Mouse (Mus musculus) liver, embryonic 16.5 days (tissue): ENCODE measurements at regions not wholly inside any gene's neighbourhood (a gene's known extent, or its start where the extent isn't known, plus 50 kb on each side); places are given as distances from the start of the nearest gene placed in this dataset.

ENCODE experiments used
- ATAC-seq: fragments of 200-750 bp; cut with Nextera tagmentation; 2 replicates; pipeline ENCODE4 v1.8.0; 2017; ENCODE audit warnings: low read depth, mild to moderate bottlenecking, moderate number of reproducible peaks, moderate library complexity
- H3K27ac ChIP-seq: fragments of 300-500 bp; sonication (generic); 2 replicates; pipeline ENCODE4 v1.5.1; 2014; ENCODE audit warnings: mild to moderate bottlenecking, low read length
- H3K27me3 ChIP-seq: fragments of 300-500 bp; sonication (generic); 2 replicates; pipeline ENCODE4 v1.6.1; 2014; ENCODE audit warnings: low read depth, low read length, mixed read lengths; ENCODE audit not compliant: control insufficient read depth, insufficient read depth
- H3K36me3 ChIP-seq: fragments of 300-500 bp; sonication (generic); 2 replicates; pipeline ENCODE4 v1.6.1; 2014; ENCODE audit warnings: mild to moderate bottlenecking; ENCODE audit not compliant: control insufficient read depth, insufficient read depth
- H3K4me1 ChIP-seq: fragments of 300-500 bp; sonication (generic); 2 replicates; pipeline ENCODE4 v1.6.1; 2014; ENCODE audit warnings: low read depth, low read length, mixed read lengths; ENCODE audit not compliant: control insufficient read depth
- H3K4me2 ChIP-seq: fragments of 300-500 bp; sonication (generic); 2 replicates; pipeline ENCODE4 v1.6.1; 2014; ENCODE audit warnings: low read depth, low read length, mixed read lengths
- H3K4me3 ChIP-seq: fragments of 300-500 bp; sonication (generic); 2 replicates; pipeline ENCODE4 v1.5.1; 2014; ENCODE audit warnings: low read depth, mild to moderate bottlenecking, low read length
- H3K9ac ChIP-seq: fragments of 300-500 bp; sonication (generic); 2 replicates; pipeline ENCODE4 v1.6.1; 2014; ENCODE audit warnings: low read depth, low read length
- H3K9me3 ChIP-seq: fragments of 300-500 bp; sonication (generic); replicated peaks from 2 replicates; pipeline ENCODE4 v1.6.1; 2016; ENCODE audit warnings: low read length; ENCODE audit not compliant: control insufficient read depth
- WGBS: fragments of 180-500 bp; shearing (Covaris S2); extraction: QIAGEN DNeasy Blood & Tissue Kit; methylation state at CpG from one replicate; pipeline ENCODE4 v1.1.7; 2014; ENCODE audit not compliant: insufficient replicate concordance; 5-methylcytosine and 5-hydroxymethylcytosine counted together

DNA sequence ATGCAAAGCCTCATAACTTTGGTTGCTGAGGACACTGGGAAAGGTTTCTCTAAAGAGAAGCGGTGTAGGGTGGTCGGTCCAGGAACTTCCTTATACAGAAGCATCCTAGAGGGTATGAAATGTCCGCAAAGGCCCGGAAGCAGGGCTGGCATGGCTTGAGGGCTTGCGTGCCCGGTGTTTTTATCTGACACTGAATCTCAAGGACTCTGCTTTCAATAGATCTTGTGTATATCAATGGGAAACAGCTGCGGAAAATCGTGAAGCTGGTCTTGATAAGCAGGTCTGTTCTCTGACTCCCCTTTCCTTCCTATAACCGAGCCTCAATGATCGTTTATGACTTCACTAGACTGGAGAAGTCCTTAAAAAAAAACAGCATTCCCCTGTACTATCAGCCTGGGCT lies 580.4 kb upstream of the Gm19410 start:
- H3K27ac ChIP-seq, result no peak overlapping the region
- no peak for ATAC-seq
- H3K4me3 ChIP-seq, result no peak overlapping the region
- H3K4me2 ChIP-seq, result no peak overlapping the region
- H3K27me3 ChIP-seq, result no peaks in the 10 kb centered on the region
- H3K9ac ChIP-seq, result no peak overlapping the region
- no peaks in the 10 kb centered on the region for H3K36me3 ChIP-seq
- no peaks in the 10 kb centered on the region for H3K4me1 ChIP-seq
- WGBS, result 32% methylated on average over 10 of the region's 10 CpGs
- no peaks in the 10 kb centered on the region for H3K9me3 ChIP-seq

DNA sequence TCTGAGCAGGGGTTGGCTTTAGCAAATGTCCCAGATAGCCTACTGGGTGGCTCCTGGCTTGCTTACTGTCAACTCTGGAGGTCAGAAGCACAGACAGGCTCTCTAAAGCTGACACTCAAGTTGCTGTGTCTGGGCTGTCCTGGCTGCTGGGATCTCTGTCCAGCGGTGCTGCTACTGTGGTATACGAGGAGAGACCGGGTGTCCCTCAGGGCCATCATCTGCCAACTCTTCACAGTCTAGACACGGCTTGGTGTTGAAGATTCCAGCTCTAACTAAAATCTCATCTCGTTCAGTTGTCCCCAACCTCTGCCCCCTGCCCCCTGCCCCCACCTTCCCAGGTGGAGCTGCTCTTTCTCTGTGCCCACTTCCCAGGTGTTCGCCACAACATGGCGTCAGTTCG lies 577.1 kb upstream of the Gm19410 start:
- H3K4me2 ChIP-seq, result no peak overlapping the region
- H3K4me3 ChIP-seq, result no peak overlapping the region
- WGBS, result 74% methylated on average over 8 of the region's 8 CpGs
- H3K27me3 ChIP-seq, result no peaks in the 10 kb centered on the region
- no peak for ATAC-seq
- no peaks in the 10 kb centered on the region for H3K36me3 ChIP-seq
- no peak overlapping the region for H3K9ac ChIP-seq
- H3K4me1 ChIP-seq, result no peaks in the 10 kb centered on the region
- no peak overlapping the region for H3K27ac ChIP-seq
- H3K9me3 ChIP-seq, result no peaks in the 10 kb centered on the region

DNA sequence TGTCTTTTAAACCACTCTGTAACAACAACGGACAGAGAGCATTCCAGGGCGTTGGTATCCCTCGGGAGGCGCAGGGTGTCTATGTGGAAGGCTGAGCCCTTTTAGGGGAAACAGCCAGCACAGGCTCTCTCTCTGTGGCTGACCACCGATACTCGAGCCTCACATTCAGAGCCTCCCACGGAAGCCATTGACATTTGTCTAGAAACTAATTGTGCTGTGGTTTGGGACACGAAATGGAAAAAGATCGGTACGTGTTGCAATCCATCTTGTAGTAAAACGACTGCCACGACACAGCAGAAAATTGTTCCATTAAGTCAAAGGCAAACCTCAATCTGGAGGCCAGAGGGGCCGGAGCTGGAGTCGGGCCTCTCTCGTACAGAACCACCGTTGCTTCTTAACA lies 575.9 kb upstream of the Gm19410 start:
- H3K4me3 ChIP-seq, result no peak overlapping the region
- H3K27ac ChIP-seq, result no peak overlapping the region
- WGBS, result 39% methylated on average over 16 of the region's 16 CpGs
- H3K9me3 ChIP-seq, result no peaks in the 10 kb centered on the region
- H3K9ac ChIP-seq, result no peak overlapping the region
- H3K36me3 ChIP-seq, result no peaks in the 10 kb centered on the region
- no peak for ATAC-seq
- no peak overlapping the region for H3K4me2 ChIP-seq
- H3K4me1 ChIP-seq, result no peaks in the 10 kb centered on the region
- no peaks in the 10 kb centered on the region for H3K27me3 ChIP-seq

DNA sequence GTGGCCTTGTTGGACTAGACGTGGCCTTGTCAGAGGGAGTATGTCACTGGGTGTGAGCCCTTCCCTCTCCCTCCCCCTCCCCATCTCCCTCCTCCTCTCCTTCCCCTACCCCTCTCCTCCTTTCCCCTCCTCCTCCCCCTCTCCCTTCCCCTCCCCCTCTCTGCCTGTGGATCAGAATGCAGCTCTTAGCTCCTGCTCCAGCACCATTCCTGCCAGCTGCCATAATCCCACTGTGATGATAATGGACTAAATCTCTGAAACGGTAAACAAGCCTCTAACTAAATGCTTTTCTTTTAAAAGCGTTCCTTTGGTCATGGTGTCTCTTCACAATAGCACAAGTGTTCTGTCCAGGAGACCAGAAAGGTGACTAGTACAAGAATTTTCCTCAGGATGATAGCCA lies 573.1 kb upstream of the Gm19410 start:
- H3K27me3 ChIP-seq, result no peaks in the 10 kb centered on the region
- H3K4me2 ChIP-seq, result no peak overlapping the region
- no peak overlapping the region for H3K9ac ChIP-seq
- H3K9me3 ChIP-seq, result no peaks in the 10 kb centered on the region
- no peaks in the 10 kb centered on the region for H3K36me3 ChIP-seq
- H3K4me3 ChIP-seq, result no peak overlapping the region
- no peaks in the 10 kb centered on the region for H3K4me1 ChIP-seq
- no peak for ATAC-seq
- 43% methylated on average over 3 of the region's 3 CpGs for whole genome bisulfite sequencing
- no peak overlapping the region for H3K27ac ChIP-seq

DNA sequence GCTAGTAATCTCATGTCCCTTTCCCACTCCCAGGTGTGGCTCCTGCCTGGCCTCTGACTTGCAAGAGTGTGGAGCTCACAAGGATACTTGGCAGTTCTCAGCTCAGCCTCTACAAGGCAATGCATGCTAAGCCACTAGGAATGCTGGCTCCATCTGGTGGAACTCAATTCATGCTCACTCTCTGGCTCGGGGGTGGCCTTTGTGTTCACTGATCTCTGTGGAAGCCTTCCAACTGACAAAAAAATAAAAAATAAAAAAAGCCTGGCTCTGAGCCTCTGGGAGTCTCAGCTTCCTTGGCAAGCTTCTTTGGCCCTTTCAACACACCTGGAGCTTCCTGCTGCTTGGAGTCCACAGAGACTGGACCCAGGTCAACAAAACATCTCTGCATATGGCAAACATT lies 571.8 kb upstream of the Gm19410 start:
- 57% methylated on average over 1 of the region's 1 CpGs for WGBS
- no peaks in the 10 kb centered on the region for H3K27me3 ChIP-seq
- H3K9me3 ChIP-seq, result no peaks in the 10 kb centered on the region
- no peak for ATAC-seq
- H3K4me2 ChIP-seq, result no peak overlapping the region
- H3K4me3 ChIP-seq, result no peak overlapping the region
- H3K4me1 ChIP-seq, result no peaks in the 10 kb centered on the region
- H3K27ac ChIP-seq, result no peak overlapping the region
- H3K9ac ChIP-seq, result no peak overlapping the region
- H3K36me3 ChIP-seq, result no peaks in the 10 kb centered on the region

DNA sequence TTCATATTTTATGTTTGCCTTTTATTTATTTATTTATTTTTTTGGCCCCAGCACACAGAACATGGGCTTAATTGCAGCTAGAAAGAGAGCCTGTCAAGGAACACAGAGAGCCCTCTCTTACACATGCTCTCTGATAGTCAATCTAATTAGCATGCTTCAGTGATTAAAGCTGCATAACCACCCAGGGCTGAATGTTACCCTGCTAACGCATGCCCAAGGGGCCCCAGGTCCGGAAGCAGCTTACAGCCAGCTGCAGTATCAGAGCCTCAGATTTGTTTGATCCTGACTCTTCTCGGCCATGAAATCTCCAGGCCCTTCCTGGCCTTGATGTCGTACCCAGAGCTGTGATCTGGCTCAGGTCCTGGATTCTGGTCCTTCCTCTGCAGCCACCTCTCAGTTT lies 569.4 kb upstream of the Gm19410 start:
- H3K4me2 ChIP-seq, result no peak overlapping the region
- 53% methylated on average over 4 of the region's 4 CpGs for WGBS
- no peaks in the 10 kb centered on the region for H3K4me1 ChIP-seq
- no peak overlapping the region for H3K27ac ChIP-seq
- H3K27me3 ChIP-seq, result no peaks in the 10 kb centered on the region
- no peak for ATAC-seq
- H3K36me3 ChIP-seq, result no peaks in the 10 kb centered on the region
- H3K9ac ChIP-seq, result no peak overlapping the region
- H3K4me3 ChIP-seq, result no peak overlapping the region
- H3K9me3 ChIP-seq, result no peaks in the 10 kb centered on the region

DNA sequence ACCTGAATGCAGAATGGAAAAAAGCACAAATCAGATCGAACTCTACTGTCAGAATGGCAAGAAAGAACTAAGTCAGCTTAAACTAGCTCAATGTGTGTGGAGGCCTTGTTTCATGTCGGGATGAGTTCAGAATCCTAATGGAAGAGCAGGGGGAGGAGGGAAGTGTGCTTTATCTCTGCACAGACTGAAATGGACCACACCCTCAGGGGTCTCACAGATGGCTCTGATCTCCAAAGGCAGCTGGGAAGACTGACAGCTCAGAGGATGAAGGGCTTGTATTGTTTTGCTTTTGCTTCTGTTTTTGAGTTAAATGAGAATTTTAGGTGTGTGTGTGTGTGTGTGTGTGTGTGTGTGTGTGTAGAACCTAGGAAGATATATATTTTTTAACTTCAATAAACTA lies 566.8 kb upstream of the Gm19410 start:
- H3K4me3 ChIP-seq, result no peak overlapping the region
- no peaks in the 10 kb centered on the region for H3K4me1 ChIP-seq
- H3K9ac ChIP-seq, result no peak overlapping the region
- no peak overlapping the region for H3K27ac ChIP-seq
- H3K4me2 ChIP-seq, result no peak overlapping the region
- no peak for ATAC-seq
- H3K27me3 ChIP-seq, result no peaks in the 10 kb centered on the region
- H3K36me3 ChIP-seq, result no peaks in the 10 kb centered on the region
- 45% methylated on average over 2 of the region's 2 CpGs for WGBS
- H3K9me3 ChIP-seq, result no peaks in the 10 kb centered on the region

DNA sequence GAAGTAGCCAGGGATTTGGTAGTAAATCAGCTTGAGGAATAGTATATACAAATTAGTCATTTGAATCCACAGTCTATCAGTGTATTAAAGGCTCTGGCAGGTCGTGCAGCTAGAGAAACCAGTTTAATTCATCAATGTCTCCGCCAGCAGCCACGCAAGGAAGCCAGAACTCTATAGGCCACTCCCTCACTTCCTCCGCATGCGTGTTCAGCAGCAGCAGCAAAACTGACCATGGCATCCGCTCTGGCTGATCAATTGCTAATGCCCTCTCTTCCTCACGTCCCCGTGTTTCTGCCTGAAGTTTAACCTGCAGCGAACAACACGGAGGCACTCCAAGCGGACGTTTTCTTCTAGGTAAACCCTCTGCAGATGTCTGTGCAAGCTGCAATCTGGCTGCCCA lies 564.2 kb upstream of the Gm19410 start:
- Histone ChIP-seq H3K4me2 (no peak overlapping the region), H3K9me3 (no peaks in the 10 kb centered on the region), H3K36me3 (no peaks in the 10 kb centered on the region), H3K9ac (no peak overlapping the region), H3K4me1 (no peaks in the 10 kb centered on the region; the same call in 1 of the 2 replicates), H3K4me3 (no peak overlapping the region), H3K27ac (no peak overlapping the region), H3K27me3 (no peaks in the 10 kb centered on the region)
- WGBS, result 30% methylated on average over 12 of the region's 12 CpGs
- no peak for ATAC-seq

DNA sequence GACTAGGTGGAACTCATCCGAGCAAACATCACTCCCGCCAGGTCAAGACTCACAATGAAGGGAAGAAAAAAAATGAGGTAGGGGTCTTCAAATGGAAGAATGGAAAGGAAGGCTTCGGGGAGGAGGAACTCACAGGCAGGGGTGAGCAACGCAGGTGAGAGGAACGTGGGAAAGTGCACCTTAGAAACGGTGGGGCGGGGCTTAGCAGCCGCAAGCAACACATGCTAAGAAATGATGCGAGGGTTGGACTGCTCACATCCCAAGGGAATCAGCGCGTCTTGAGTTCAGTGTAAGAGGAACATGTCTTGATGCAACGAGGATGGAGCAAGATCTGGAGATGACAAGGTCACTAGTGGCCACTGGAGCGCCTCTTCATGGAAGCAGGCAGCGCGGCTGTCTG lies 560.6 kb upstream of the Gm19410 start:
- H3K9me3 ChIP-seq, result no peaks in the 10 kb centered on the region
- no peak for ATAC-seq
- H3K4me2 ChIP-seq, result peak overlapping the region; percentile 45
- peaks cover 4% of the 10 kb centered on the region for H3K4me1 ChIP-seq
- no peak overlapping the region for H3K4me3 ChIP-seq
- no peaks in the 10 kb centered on the region for H3K36me3 ChIP-seq
- peak overlapping the region; percentile 60 for H3K27ac ChIP-seq
- H3K27me3 ChIP-seq, result no peaks in the 10 kb centered on the region
- no peak overlapping the region for H3K9ac ChIP-seq
- 46% methylated on average over 15 of the region's 15 CpGs for WGBS

DNA sequence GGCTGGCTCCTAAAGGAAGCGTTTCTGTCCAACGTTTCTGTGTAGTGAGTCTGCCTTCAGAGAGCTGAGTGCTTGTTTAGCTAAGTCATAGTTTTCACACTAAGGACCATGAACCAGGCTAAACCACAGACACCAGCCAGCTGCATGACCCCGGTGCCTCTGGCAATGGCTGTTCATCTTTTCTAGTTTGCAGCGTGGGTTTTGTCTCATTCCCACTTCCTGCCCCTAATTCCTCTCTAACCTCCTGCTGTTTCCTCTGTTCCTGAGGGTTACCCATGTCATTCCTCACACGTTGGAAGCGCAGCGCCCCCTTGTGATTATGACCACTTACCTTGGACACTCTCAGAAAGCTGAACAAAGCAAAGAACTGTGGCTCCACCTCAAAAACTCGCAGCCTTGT lies 560.1 kb upstream of the Gm19410 start:
- Histone ChIP-seq H3K4me1 (peaks cover 4% of the 10 kb centered on the region), H3K9me3 (no peaks in the 10 kb centered on the region), H3K4me3 (peak overlapping the region; percentile 33), H3K27me3 (no peaks in the 10 kb centered on the region), H3K9ac (no peak overlapping the region), H3K27ac (peak overlapping the region; percentile 76), H3K4me2 (peak overlapping the region; percentile 45), H3K36me3 (no peaks in the 10 kb centered on the region)
- ATAC-seq, result peak; percentile 55
- 2% methylated on average over 8 of the region's 8 CpGs for WGBS
